Mouse (Mus musculus) lung, postnatal 25 days (tissue): ENCODE data around the gene Nova1.

Experiments
- DNase-seq: peaks from one replicate; pipeline ENCODE4 v3.0.0; 2022; ENCODE audit warnings: low spot score

Gene Nova1

GRCm38 (mm10) chr12:46676341-46676740, 142.4 kb downstream of the Nova1 start:
- no peak for DNase-seq

- DNase-seq: no peak
These were observed 152.0 kb downstream of the Nova1 start for GRCm38 (mm10) chr12:46666706-46667105.

- no peak for DNase-seq
These were observed 172.6 kb downstream of the Nova1 start for GRCm38 (mm10) chr12:46646139-46646611.

- DNase-seq: no peak
These were observed 173.3 kb downstream of the Nova1 start for GRCm38 (mm10) chr12:46645365-46645962.
